Mouse (Mus musculus) lung, postnatal 4 days (tissue): Measurements from ENCODE around the gene Otub1.

Source experiments
- DNase-seq, 2 experiments: peaks; one replicate each; pipeline ENCODE4 v3.0.0; 2021

The Otub1 gene

DNA sequence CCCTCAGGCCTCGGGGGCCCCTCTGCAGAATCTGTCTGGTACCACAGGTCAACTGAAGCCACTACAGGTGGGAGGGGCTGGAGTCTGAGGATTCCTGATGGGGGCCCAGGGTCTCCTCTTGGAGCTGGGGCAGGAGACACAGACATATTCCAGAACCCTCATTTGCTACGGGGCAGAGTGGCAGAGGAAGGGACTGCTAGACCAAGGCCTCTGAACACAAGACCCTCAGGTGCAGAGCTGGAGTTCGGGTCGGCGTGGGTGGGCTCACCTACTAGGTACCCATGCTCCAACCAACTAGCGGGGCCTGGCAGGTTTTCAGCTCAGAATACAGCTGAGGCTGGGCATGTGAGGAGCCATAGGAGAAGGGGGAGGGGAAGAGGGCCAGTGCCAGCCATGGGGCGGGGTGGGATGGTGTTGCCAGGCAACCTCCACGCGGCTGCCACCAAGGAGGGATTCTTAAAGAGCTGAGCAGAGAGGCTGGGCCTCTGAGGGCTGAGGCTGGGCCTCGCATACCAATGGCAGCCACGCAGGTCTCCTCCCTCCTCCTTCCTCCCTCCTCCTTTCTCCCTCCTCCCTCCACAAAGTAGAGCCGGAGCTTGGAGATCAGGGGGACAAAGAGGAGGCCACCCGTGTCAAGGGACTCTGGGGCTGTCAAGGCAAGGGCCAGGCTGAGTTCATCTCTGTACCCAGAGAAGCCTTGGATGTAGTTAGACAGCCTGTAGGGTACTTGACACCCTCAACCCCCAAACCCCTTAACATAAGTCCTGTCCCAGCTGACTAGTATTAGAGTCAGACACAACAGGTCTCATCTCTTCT is 33.9 kb downstream of the Otub1 start:
- DNase-seq, result peak; percentile 36 to 71

- DNase-seq, result no peak
Measured at GRCm38 (mm10) chr19:7171447-7171846, 34.7 kb downstream of the Otub1 start.

DNA sequence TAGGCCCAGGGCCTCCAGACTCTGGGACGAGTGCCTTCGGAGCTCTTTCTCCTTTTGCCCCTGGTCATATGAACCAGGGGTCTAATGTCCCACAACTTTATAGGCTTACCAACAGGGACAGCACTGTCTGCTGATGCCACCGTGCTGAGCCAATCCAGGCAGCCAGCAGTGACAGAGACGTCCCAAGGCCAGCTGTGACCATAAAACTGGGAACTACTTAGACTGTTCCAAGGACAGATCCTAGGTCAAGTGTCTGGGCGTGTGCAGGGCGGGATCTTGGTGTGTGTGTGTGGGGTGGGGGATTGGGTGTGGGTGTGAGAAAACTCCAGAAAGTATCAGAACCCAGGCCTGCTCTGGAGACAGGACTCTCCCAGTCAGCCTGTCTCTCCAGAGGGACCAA is 35.2 kb downstream of the Otub1 start:
- DNase-seq, result no peak

DNA sequence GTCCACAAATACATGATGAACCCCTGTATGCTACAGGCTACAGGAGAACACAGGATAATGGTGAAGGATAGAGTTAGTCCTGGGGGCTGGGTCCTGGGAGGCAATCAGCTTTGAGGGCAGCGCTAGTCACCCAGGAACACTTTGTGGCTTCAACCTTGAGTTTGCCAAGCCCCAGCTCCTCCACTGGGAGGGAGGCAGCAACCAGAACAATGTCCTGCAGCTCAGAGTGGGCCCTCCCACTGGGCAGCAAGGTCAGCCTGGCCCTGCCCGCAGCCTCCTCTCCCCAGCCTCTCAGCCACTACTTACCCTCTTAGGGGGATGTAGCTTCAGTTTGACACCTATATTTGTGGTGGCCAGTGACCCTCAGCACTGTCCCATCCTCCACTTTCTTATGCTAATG is 37.7 kb downstream of the Otub1 start:
- no peak for DNase-seq

GRCm38 (mm10) chr19:7166767-7167166 is 39.3 kb downstream of the Otub1 start:
- DNase-seq, result no peak

DNA sequence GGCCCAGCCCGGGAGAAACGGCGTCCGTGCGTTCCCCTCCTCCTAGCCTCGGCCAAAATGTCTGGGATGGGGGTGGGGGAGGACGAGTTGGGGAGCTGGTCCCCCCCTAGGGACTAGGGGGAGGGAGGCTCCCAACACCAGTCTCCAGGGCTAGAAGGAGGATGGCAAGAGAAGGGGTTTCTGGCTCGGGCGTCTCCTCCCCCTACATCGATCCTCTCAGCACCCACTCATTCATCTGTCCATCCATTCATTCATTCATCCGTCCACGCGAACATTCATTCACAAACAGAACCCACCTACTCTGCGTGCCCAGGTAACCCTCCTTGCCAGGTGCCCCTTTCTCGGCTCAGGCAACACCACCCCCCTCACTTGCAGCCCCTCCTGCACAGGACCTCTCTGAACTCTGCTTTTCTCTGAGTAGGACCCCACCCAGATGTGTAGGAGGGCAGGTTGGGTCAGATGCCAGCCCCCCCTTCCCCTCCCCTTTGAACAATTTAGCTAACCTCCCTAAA is 39.9 kb downstream of the Otub1 start:
- no peak for DNase-seq

- DNase-seq, result peak in 1 of 2 experiments; percentile 40
Measured at GRCm38 (mm10) chr19:7165509-7166199, 40.5 kb downstream of the Otub1 start.

DNA sequence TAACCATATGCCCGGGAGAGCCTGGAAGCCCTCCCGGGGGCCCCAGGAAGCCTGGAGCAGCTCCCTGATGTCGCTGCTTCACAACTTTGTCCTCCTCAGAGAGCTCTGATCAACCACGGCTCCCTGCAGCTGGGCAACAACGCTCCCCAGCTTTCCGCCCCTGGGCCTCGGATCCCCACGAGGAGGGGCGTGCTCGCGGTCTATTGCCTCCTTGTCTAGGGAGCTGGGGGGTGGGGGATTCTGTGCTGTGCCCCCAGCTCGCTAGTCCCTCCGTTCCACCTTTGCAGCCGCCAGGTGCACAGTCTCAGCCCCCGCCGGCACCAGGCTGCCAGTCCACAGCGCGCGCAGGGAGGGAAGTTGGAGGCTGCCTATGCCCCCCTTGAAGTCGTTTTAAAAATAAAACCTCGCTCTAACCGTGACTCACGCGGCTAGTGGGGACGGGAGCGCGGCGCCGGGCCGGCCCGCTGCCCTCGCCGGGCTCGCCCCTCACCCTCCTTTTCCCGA is 41.2 kb downstream of the Otub1 start:
- no peak for DNase-seq

DNA sequence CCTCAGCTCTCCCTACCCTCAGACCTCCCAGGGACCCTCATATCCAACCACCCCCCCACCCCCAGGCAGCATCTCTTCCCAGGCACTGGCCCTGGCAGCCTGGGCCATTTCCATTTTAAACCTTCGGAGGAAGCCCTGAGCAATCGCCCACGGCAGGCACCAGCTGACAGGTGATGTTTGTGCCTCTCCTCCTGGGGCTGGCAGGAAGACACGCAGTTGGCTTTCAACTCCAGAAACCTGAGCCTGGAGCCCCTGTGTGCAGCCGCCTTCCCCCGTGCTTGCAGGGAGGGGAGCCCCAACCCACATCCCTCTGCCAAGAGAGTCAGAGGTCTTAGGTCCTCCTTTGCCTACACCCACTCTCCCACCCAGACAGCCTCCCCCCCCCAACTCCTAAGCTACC is 41.9 kb downstream of the Otub1 start:
- DNase-seq, result no peak

DNA sequence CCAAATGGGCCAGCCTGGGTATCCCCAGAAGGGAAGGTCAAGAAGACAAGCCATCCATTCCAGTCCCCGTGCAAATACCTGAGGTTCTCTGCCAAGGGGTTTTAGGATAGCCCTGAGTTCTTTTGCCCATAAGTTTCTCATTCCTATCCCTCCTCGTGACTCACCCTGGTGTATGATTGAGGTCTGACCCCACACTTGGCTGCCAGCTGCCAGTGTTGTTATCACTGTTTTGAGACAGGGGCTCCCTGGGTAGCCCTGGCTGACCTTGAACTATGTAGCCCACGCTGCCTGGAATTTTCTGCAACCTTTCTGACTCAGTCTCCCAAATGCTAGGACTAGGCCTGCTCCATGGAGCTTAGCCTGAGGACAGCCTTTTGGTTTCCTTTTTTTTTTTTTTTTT is 45.1 kb downstream of the Otub1 start:
- no peak for DNase-seq

GRCm38 (mm10) chr19:7160151-7160906 is 45.8 kb downstream of the Otub1 start:
- peak; percentile 47 to 49 for DNase-seq

DNA sequence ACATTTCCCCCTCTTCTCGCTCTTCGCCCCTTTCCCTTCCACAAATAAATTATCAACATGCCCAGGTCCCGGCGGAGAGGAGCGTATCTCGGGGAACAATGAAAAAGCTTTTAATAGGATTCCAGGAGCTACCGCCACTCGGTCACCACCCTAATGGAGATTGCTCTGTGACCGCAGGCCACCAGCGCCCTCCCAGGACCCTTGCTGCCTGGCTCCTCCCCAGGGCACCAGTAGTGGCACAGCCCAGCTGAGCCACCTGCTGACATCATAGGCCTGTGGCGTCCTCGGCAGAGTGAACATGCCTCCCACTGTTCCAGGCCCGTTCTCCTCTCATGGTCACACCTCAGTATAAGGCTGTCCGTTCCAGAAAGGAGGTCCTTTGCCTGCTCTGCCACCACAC is 48.4 kb downstream of the Otub1 start:
- DNase-seq, result no peak

DNA sequence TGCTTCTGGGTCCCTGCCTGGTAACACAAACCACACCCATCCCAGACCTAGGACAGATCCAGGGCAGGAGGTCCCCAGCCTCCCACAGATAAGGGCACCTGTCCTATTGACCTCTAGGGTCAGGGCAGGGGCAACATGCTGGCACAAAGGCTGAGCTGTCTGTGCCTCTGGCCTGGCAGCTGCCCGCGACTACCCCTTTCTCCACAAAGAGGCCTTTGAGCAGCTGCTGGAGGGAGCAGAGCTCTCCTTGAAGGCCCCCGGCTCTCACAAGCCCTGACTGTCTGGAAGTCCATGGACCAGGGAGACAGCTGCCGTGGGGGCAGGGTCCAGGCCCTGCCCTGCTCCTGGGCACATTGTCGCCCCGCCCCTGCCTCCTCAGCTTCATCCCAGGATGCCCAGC is 50.9 kb downstream of the Otub1 start:
- no peak for DNase-seq

DNA sequence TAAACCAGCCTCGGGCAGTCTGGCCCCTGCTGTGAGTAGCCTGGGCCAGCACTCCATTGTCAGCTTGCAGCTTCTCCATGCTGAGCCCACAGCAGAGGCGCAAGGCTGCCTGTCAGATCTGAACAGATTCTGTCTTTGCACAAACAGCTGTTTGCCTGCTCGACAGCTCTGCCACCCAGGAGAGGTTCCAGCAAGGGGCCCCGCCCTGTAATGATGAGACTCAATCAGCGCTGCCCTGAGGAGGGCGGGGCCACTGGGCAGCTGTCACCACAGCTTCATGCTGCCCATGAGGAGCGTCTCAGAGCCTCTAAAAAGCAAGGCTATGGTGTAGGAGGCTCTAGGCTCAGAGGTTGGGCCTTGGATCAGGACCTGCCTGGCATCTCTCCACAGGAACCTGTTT is 52.9 kb downstream of the Otub1 start:
- peak in 1 of 2 experiments; percentile 62 for DNase-seq

- no peak for DNase-seq
Measured at GRCm38 (mm10) chr19:7151927-7152653, 54.0 kb downstream of the Otub1 start.

GRCm38 (mm10) chr19:7151300-7151926 is 54.7 kb downstream of the Otub1 start:
- DNase-seq, result no peak

DNA sequence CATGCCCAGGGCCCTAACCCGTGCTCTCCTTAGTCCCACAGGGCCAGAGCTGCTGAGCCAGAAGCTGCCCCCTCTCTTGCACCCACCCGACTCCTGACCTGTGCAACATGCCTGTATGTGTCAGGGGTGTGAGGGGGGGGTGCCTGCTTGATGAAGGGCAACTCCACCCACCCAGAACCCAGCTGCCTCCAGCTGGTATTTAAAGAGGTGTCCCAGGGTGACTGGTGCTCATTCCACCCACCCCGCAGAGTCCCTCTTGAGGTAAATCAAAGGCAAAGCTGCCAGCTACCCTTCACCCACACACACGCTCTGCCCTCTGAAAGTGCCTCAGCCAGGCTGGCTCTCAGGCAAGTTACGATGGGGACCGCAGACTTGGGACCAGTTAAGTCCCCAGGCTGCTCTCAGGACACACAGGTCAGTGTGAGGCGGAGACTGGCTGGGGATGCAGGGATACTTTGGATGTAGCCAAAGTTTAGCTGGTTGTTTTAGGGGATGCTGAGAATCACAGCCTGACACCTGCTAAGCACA is 56.9 kb downstream of the Otub1 start:
- no peak for DNase-seq

- DNase-seq, result no peak
Measured at GRCm38 (mm10) chr19:7148541-7149085, 57.5 kb downstream of the Otub1 start.
